Mouse (Mus musculus) pancreas, adult 10 weeks (tissue): Measurements from ENCODE around the gene Cfb. TPM values are rescaled to one million over a fixed set of nuclear protein-coding genes. Genes with fewer than 3 reads are reported as not detected.

Experiments
- polyA plus RNA-seq: library from polyadenylated mRNA; stranded (reverse); fragments of 350-450 nt; fragmentation: Illumina TruSeq; extraction: RNeasy Lipid Tissue Mini Kit (QIAGEN cat#74804); gene quantifications from one replicate; pipeline ENCODE4 v1.2.3, GENCODE M21; 2015; ENCODE audit warnings: low read depth, low replicate concordance; ENCODE audit not compliant: insufficient read depth

Gene Cfb
- 9.5 TPM for polyA plus RNA-seq

GRCm38 (mm10) chr17:34862416-34863081 lies at the start of gene Cfb:
Gene Cfb, minus strand, starts transcription at chr17:34862518.

GRCm38 (mm10) chr17:34898160-34898586 lies 35.9 kb upstream of the Cfb start, which contains the start of the genes C2 and Ehmt2:
Gene C2, minus strand, starts transcription at chr17:34898265.
Gene Ehmt2, plus strand, starts transcription at chr17:34898469.

GRCm38 (mm10) chr17:34881683-34882310 lies 19.5 kb upstream of the Cfb start, which contains the start of gene Gm20547:
Gene Gm20547, minus strand, starts transcription at chr17:34882042.

GRCm38 (mm10) chr17:34879336-34879879 lies 17.1 kb upstream of the Cfb start, which contains the start of gene Zbtb12:
Gene Zbtb12, plus strand, starts transcription at chr17:34879483.

GRCm38 (mm10) chr17:34849722-34850516 lies 12.4 kb downstream of the Cfb start, which contains the start of the genes Skiv2l and Nelfe:
Gene Skiv2l, minus strand, starts transcription at chr17:34850210.
Gene Nelfe, plus strand, starts transcription at chr17:34850391.

GRCm38 (mm10) chr17:34836856-34837221 lies 25.5 kb downstream of the Cfb start, which contains the start of the genes Stk19 and Dxo:
Gene Stk19, minus strand, starts transcription at chr17:34836945.
Gene Dxo, plus strand, starts transcription at chr17:34837019.

Other genes starting within 250 kb of the Cfb start
- gene Egfl8, start 246.5 kb downstream of the Cfb start, polyA plus RNA-seq = 3.3 TPM
- 9.9 TPM for gene Ppt2, start 234.0 kb downstream of the Cfb start, polyA plus RNA-seq
- gene Prrt1, start 233.0 kb downstream of the Cfb start, polyA plus RNA-seq = 5.2 TPM
- 2.0 TPM for gene Fkbpl, start 217.8 kb downstream of the Cfb start, polyA plus RNA-seq
- 10.8 TPM for gene Atf6b, start 215.4 kb downstream of the Cfb start, polyA plus RNA-seq
- 12.0 TPM for gene Tnxb, start 192.0 kb downstream of the Cfb start, polyA plus RNA-seq
- 20.6 TPM for gene C4b, start 118.6 kb downstream of the Cfb start, polyA plus RNA-seq
- 1.9 TPM for gene Cyp21a1, start 58.0 kb downstream of the Cfb start, polyA plus RNA-seq
- 14.8 TPM for gene Stk19, start 25.6 kb downstream of the Cfb start, polyA plus RNA-seq
- 19.9 TPM for gene Dxo, start 25.5 kb downstream of the Cfb start, polyA plus RNA-seq
- 24.5 TPM for gene Skiv2l, start 12.3 kb downstream of the Cfb start, polyA plus RNA-seq
- 11.5 TPM for gene Nelfe, start 12.1 kb downstream of the Cfb start, polyA plus RNA-seq
- gene Zbtb12, start 17.0 kb upstream of the Cfb start, polyA plus RNA-seq = 1.5 TPM
- gene Gm20547, start 19.5 kb upstream of the Cfb start, polyA plus RNA-seq = 4.5 TPM
- 22.8 TPM for gene C2, start 35.7 kb upstream of the Cfb start, polyA plus RNA-seq
- 43.2 TPM for gene Ehmt2, start 36.0 kb upstream of the Cfb start, polyA plus RNA-seq
- 1.4 TPM for gene Slc44a4, start 51.9 kb upstream of the Cfb start, polyA plus RNA-seq
- 10.7 TPM for gene Neu1, start 68.7 kb upstream of the Cfb start, polyA plus RNA-seq
- 8.4 TPM for gene Hspa1b, start 96.7 kb upstream of the Cfb start, polyA plus RNA-seq
- not detected for gene Gm20481, start 107.4 kb upstream of the Cfb start, polyA plus RNA-seq
- gene Hspa1a, start 109.6 kb upstream of the Cfb start, polyA plus RNA-seq = 4.7 TPM
- gene Hspa1l, start 110.2 kb upstream of the Cfb start, polyA plus RNA-seq = not detected
- 7.8 TPM for gene Lsm2, start 119.3 kb upstream of the Cfb start, polyA plus RNA-seq
- 23.4 TPM for gene Vars, start 138.5 kb upstream of the Cfb start, polyA plus RNA-seq
- gene Vwa7, start 154.1 kb upstream of the Cfb start, polyA plus RNA-seq = 0.42 TPM
- gene Sapcd1, start 165.5 kb upstream of the Cfb start, polyA plus RNA-seq = 1.5 TPM
- 1.8 TPM for gene Msh5, start 184.2 kb upstream of the Cfb start, polyA plus RNA-seq
- 36.2 TPM for gene Clic1, start 187.4 kb upstream of the Cfb start, polyA plus RNA-seq
- 19.5 TPM for gene Ddah2, start 196.5 kb upstream of the Cfb start, polyA plus RNA-seq
- gene Ly6g6c, start 202.9 kb upstream of the Cfb start, polyA plus RNA-seq = not detected
- gene Mpig6b, start 203.7 kb upstream of the Cfb start, polyA plus RNA-seq = not detected
- not detected for gene Ly6g6e, start 214.4 kb upstream of the Cfb start, polyA plus RNA-seq
- not detected for gene Ly6g6d, start 215.5 kb upstream of the Cfb start, polyA plus RNA-seq
- gene Ly6g6f, start 223.1 kb upstream of the Cfb start, polyA plus RNA-seq = not detected
- gene Abhd16a, start 226.7 kb upstream of the Cfb start, polyA plus RNA-seq = 25.5 TPM
- not detected for gene Ly6g5c, start 245.8 kb upstream of the Cfb start, polyA plus RNA-seq